Comparison of ENCODE assay signal across 12 mouse cellular contexts in genomic region chr10:79738259-79738658, GRCm38 (mm10). TPM values are rescaled to one million over a fixed set of nuclear protein-coding genes. Genes with fewer than 3 reads are reported as not detected.
A peak's percentile ranks its signal among the peaks of the same experiment; 100 is the strongest.
DNase-seq lines count a peak whose midpoint lies in the region; ATAC-seq and TF ChIP-seq lines count a peak whose summit lies in the region.
"Had no signal": no experiment of that assay in that cellular context is flagged by ENCODE, and none has a peak within 500 bp of the region (broad histone marks: within the 10 kb centered on the region; RNA-seq: fewer than 3 reads in every experiment).

No protein-coding gene starts in this region.

- peak; percentile 51 for DNase-seq in CD4-positive, CD25-positive, alpha-beta regulatory T cell, adult 2 months (ENCODE audit: low read depth, low spot score)
- DNase-seq in kidney, postnatal 25 days = peak; percentile 41 to 63
- DNase-seq in CH12.LX (ENCODE audit: extremely low read depth) = no peak
- no peak for DNase-seq in frontal cortex, postnatal 10 days (ENCODE audit: low spot score in 2 of 2)
- no peak for DNase-seq in adipocyte (ENCODE audit: low spot score)
- DNase-seq: cerebellum, adult 18-20 months had no signal

- TF ChIP-seq EP300 in CH12.LX (IDR thresholded peaks at IDR 0.05; ENCODE audit: low read length) = no peak

- ATAC-seq in CD4-positive, CD25-positive, alpha-beta regulatory T cell, adult 4 months = no peak
- no peak for ATAC-seq in kidney, embryonic 14.5 days (ENCODE audit: low FRiP score, low TSS enrichment)
- ATAC-seq in megakaryocyte, adult 5-6 weeks (ENCODE audit: poor library complexity, severe bottlenecking) = peak; percentile 69

- TF ChIP-seq CTCF in CH12.LX (conservative IDR thresholded peaks at IDR 0.05 in 1 of 2, IDR thresholded peaks at IDR 0.05 in 1 of 2; ENCODE audit: low read depth in 2 of 2, low read length in 2 of 2) = peak; percentile 36 to 61

- H3K36me3 ChIP-seq in kidney, embryonic 14.5 days (ENCODE audit: control insufficient read depth, insufficient read depth, low read length) = peaks cover 80% of the 10 kb centered on the region
- peaks cover 95 to 99% of the 10 kb centered on the region in 2 experiments for H3K36me3 ChIP-seq in CH12.LX (replicated peaks in 1 of 2; ENCODE audit: control insufficient read depth in 1 of 2, insufficient read depth in 1 of 2, low read length in 1 of 2)

- H3K79me2 ChIP-seq in CH12.LX (replicated peaks; ENCODE audit: control insufficient read depth, extremely low read depth, insufficient read depth, poor library complexity, severe bottlenecking) = no peaks in the 10 kb centered on the region

- TF ChIP-seq RAD21 in CH12.LX (IDR thresholded peaks at IDR 0.05; ENCODE audit: low read depth, low read length) = no peak

- dilution Hi-C loops in CH12.LX (cut with MboI; ENCODE audit: extremely low pct_ligation_motif_present, extremely low pct_unique_long_range_greater_than_20kb, low sequenced_read_pairs) = no loop called here

- WGBS in kidney, embryonic 14.5 days = 94% methylated on average over 10 of the region's 10 CpGs

- no peak overlapping the region for H3K4me2 ChIP-seq in kidney, embryonic 14.5 days (replicated peaks; ENCODE audit: low read depth, low read length)
- no peak overlapping the region for H3K4me2 ChIP-seq in CH12.LX (ENCODE audit: insufficient read depth, low read depth, poor library complexity, severe bottlenecking)
- H3K4me2 ChIP-seq: heart, embryonic 12.5 days; limb, embryonic 13.5 days had no signal

- no peak overlapping the region for H3K4me3 ChIP-seq in kidney, embryonic 14.5 days (ENCODE audit: low read length)
- no peak overlapping the region for H3K4me3 ChIP-seq in CH12.LX (replicated peaks in 1 of 3; ENCODE audit: low read depth in 2 of 3, low read length in 2 of 3, poor library complexity in 1 of 3)
- H3K4me3 ChIP-seq: heart, embryonic 12.5 days; limb, embryonic 13.5 days had no signal

- H3K9ac ChIP-seq in kidney, embryonic 14.5 days (ENCODE audit: low read depth, low read length) = no peak overlapping the region
- H3K9ac ChIP-seq in CH12.LX (ENCODE audit: insufficient read depth, low read depth) = no peak overlapping the region
- H3K9ac ChIP-seq: heart, embryonic 12.5 days; limb, embryonic 13.5 days had no signal

- TF ChIP-seq POLR2A in CH12.LX (IDR thresholded peaks at IDR 0.05; ENCODE audit: low read depth, low read length) = no peak

- no peak overlapping the region for H3K27ac ChIP-seq in kidney, embryonic 14.5 days (ENCODE audit: low read depth, low read length)
- H3K27ac ChIP-seq in CH12.LX (ENCODE audit: insufficient read depth, low read depth) = no peak overlapping the region
- H3K27ac ChIP-seq: limb, embryonic 13.5 days had no signal

- H3K4me1 ChIP-seq in kidney, embryonic 14.5 days (ENCODE audit: control insufficient read depth, insufficient read depth, low read length) = no peaks in the 10 kb centered on the region
- H3K4me1 ChIP-seq in CH12.LX (ENCODE audit: control insufficient read depth in 1 of 2, insufficient read depth in 2 of 2) = no peaks in the 10 kb centered on the region
- H3K4me1 ChIP-seq: limb, embryonic 13.5 days had no signal

- in situ Hi-C loops in CH12.LX (cut with MboI; ENCODE audit: low pct_ligation_motif_present, low pct_unique_long_range_greater_than_20kb, low sequenced_read_pairs) = no loop called here

- peaks cover 62% of the 10 kb centered on the region for H3K9me3 ChIP-seq in kidney, embryonic 14.5 days (ENCODE audit: control insufficient read depth, low read length)
- H3K9me3 ChIP-seq in CH12.LX (replicated peaks; ENCODE audit: low read length) = peaks cover 33% of the 10 kb centered on the region

- no peaks in the 10 kb centered on the region for H3K27me3 ChIP-seq in kidney, embryonic 14.5 days (ENCODE audit: control insufficient read depth, insufficient read depth, low read length)
- no peaks in the 10 kb centered on the region for H3K27me3 ChIP-seq in CH12.LX (replicated peaks)

TF ChIP-seq in CH12.LX, 34 proteins besides CTCF, POLR2A, EP300 and RAD21:
- TF ChIP-seq CHD2 (IDR thresholded peaks at IDR 0.05; ENCODE audit: low read length) = no peak
- TF ChIP-seq ELF1 (IDR thresholded peaks at IDR 0.05; ENCODE audit: low read depth, low read length) = no peak
- no peak for TF ChIP-seq UBTF (IDR thresholded peaks at IDR 0.05; ENCODE audit: low read depth, low read length)
- no peak for TF ChIP-seq MAZ (IDR thresholded peaks at IDR 0.05; ENCODE audit: low read depth, low read length)
- no peak for TF ChIP-seq ZC3H11A (IDR thresholded peaks at IDR 0.05; ENCODE audit: low read depth, low read length)

RNA-seq across cellular contexts. Expression of gene Polrmt, which starts 8.1 kb away (rescaled TPM):
- 10 to 100 TPM; 18.0 to 23.4 TPM for polyA plus RNA-seq in CD4-positive, CD25-positive, alpha-beta regulatory T cell, adult 4 months (2017; shearing (Covaris generic))
- 33.2 and 38.9 TPM in 2 replicates for polyA plus RNA-seq in kidney, embryonic 14.5 days (2014; fragmentation: Nextera tagmentation; extraction: Ambion mirVana)
- total RNA-seq in CH12.LX (2012; rRNA removed) (50.1 and 50.5 TPM in 2 replicates), CH12.LX (2014; rRNA removed) (13.5 and 18.1 TPM in 2 replicates)
- 40.2 and 49.0 TPM in 2 replicates for polyA plus RNA-seq in CH12.LX (2012; ENCODE audit: insufficient read length, low read depth)
- 20.9 and 27.8 TPM in 2 replicates for total RNA-seq in megakaryocyte, adult 5-6 weeks (2015)
- 9.7 and 12.6 TPM in 2 replicates for total RNA-seq in megakaryocyte, adult 5-6 weeks (2017)

RNA-seq across cellular contexts. Expression of gene Fgf22, which starts 16.6 kb away (rescaled TPM):
- not detected for polyA plus RNA-seq in CD4-positive, CD25-positive, alpha-beta regulatory T cell, adult 4 months (2017; shearing (Covaris generic))
- 0.11 and 0.61 TPM in 2 replicates for polyA plus RNA-seq in kidney, embryonic 14.5 days (2014; fragmentation: Nextera tagmentation; extraction: Ambion mirVana)
- total RNA-seq in CH12.LX (2012; rRNA removed) (not detected in 2 replicates), CH12.LX (2014; rRNA removed) (not detected in 2 replicates)
- polyA plus RNA-seq in CH12.LX (2012; ENCODE audit: insufficient read length, low read depth) = not detected in 2 replicates
- total RNA-seq in megakaryocyte, adult 5-6 weeks (2015) = not detected in 2 replicates
- not detected in 2 replicates for total RNA-seq in megakaryocyte, adult 5-6 weeks (2017)
- polyA plus RNA-seq: large intestine, adult 2 months had no signal

RNA-seq across cellular contexts. Expression of gene Hcn2, which starts 21.8 kb away (rescaled TPM):
- polyA plus RNA-seq in CD4-positive, CD25-positive, alpha-beta regulatory T cell, adult 4 months (2017; shearing (Covaris generic)) = not detected
- 0.11 and 0.14 TPM in 2 replicates for polyA plus RNA-seq in kidney, embryonic 14.5 days (2014; fragmentation: Nextera tagmentation; extraction: Ambion mirVana)
- total RNA-seq in CH12.LX (2012; rRNA removed) (1.8 and 2.2 TPM in 2 replicates), CH12.LX (2014; rRNA removed) (0.21 and 0.23 TPM in 2 replicates)
- polyA plus RNA-seq in CH12.LX (2012; ENCODE audit: insufficient read length, low read depth) = 0.23 and 0.44 TPM in 2 replicates
- 0.04 TPM in 1 of 2 replicates, not detected in the other for total RNA-seq in megakaryocyte, adult 5-6 weeks (2015)
- total RNA-seq in megakaryocyte, adult 5-6 weeks (2017) = not detected in 2 replicates
- polyA plus RNA-seq: heart, embryonic 12.5 days; limb, embryonic 13.5 days had no signal

RNA-seq across cellular contexts. Expression of gene Rnf126, which starts 28.5 kb away (rescaled TPM):
- polyA plus RNA-seq in CD4-positive, CD25-positive, alpha-beta regulatory T cell, adult 4 months (2017; shearing (Covaris generic)) = 1 to 10 TPM; 3.4 to 3.5 TPM
- polyA plus RNA-seq in kidney, embryonic 14.5 days (2014; fragmentation: Nextera tagmentation; extraction: Ambion mirVana) = 95.9 and 104 TPM in 2 replicates
- 67.9 and 74.8 TPM in 2 replicates for total RNA-seq in CH12.LX (2012; rRNA removed)
- total RNA-seq in CH12.LX (2014; rRNA removed) = 28.9 and 32.4 TPM in 2 replicates
- polyA plus RNA-seq in CH12.LX (2012; ENCODE audit: insufficient read length, low read depth) = 90.7 and 112 TPM in 2 replicates
- 30.4 and 34.0 TPM in 2 replicates for total RNA-seq in megakaryocyte, adult 5-6 weeks (2015)
- total RNA-seq in megakaryocyte, adult 5-6 weeks (2017) = 12.5 and 13.0 TPM in 2 replicates

RNA-seq across cellular contexts. Expression of gene Bsg, which starts 34.0 kb away (rescaled TPM):
- 100 to 1,000 TPM; 127 to 129 TPM for polyA plus RNA-seq in CD4-positive, CD25-positive, alpha-beta regulatory T cell, adult 4 months (2017; shearing (Covaris generic))
- polyA plus RNA-seq in kidney, embryonic 14.5 days (2014; fragmentation: Nextera tagmentation; extraction: Ambion mirVana) = 847 and 943 TPM in 2 replicates
- 312 and 421 TPM in 2 replicates for total RNA-seq in CH12.LX (2012; rRNA removed)
- 617 and 710 TPM in 2 replicates for total RNA-seq in CH12.LX (2014; rRNA removed)
- polyA plus RNA-seq in CH12.LX (2012; ENCODE audit: insufficient read length, low read depth) = 358 and 360 TPM in 2 replicates
- total RNA-seq in megakaryocyte, adult 5-6 weeks (2015) = 289 and 306 TPM in 2 replicates
- 194 and 196 TPM in 2 replicates for total RNA-seq in megakaryocyte, adult 5-6 weeks (2017)

Comparison
In these comparisons a context has a peak if more than half of its experiments do, and no peak if none do; other contexts are left out.
1. DNase-seq: peak in CD4-positive, CD25-positive, alpha-beta regulatory T cell, adult 2 months (single experiment) and kidney, postnatal 25 days (2 of 2); none in CH12.LX (single experiment), frontal cortex, postnatal 10 days (0 of 2) and adipocyte (single experiment).